Mouse (Mus musculus) lung, adult 2 months (tissue): Measurements from ENCODE around the gene Tbpl2.

Source experiments
- CTCF ChIP-seq: fragments of 200-500 bp; IDR thresholded peaks from 2 replicates; pipeline ENCODE4 v1.5.1; 2011; ENCODE audit warnings: mild to moderate bottlenecking, low read length, control low read depth; ENCODE audit not compliant: insufficient read depth
- POLR2A ChIP-seq: fragments of 200-500 bp; IDR thresholded peaks from 2 replicates; pipeline ENCODE4 v1.6.1; 2011; ENCODE audit warnings: low read depth, mild to moderate bottlenecking, control low read depth, low read length, borderline replicate concordance; ENCODE audit errors: extremely low read depth

GRCm38 (mm10) chr2:24042901-24043300 is 53.5 kb downstream of the Tbpl2 start:
- TF ChIP-seq CTCF (no peak), POLR2A (no peak)
